Mouse (Mus musculus): ENCODE data around the gene Pard6a. TPM values are rescaled to one million over a fixed set of nuclear protein-coding genes. Genes with fewer than 3 reads are reported as not detected.
A peak's percentile ranks its signal among the peaks of the same experiment; 100 is the strongest.

Gene Pard6a
- polyA plus RNA-seq, 1 experiment from 2014 or later, result 18.0 TPM

GRCm38 (mm10) chr8:105688242-105688752 is 12.7 kb upstream of the Pard6a start:
- Histone ChIP-seq H3K27ac (ENCODE audit: low read length) (no peak overlapping the region), H3K9me3 (ENCODE audit: control insufficient read depth, low read depth, low read length) (no peaks in the 10 kb centered on the region), H3K36me3 (ENCODE audit: control insufficient read depth, insufficient read depth, low read length) (peaks cover 12% of the 10 kb centered on the region), H3K4me2 (replicated peaks; ENCODE audit: low read depth, low read length) (no peak overlapping the region), H3K9ac (replicated peaks; ENCODE audit: low read depth, low read length) (no peak overlapping the region), H3K4me3 (ENCODE audit: low read depth, low read length) (no peak overlapping the region), H3K4me1 (ENCODE audit: control insufficient read depth, insufficient read depth, low read length) (no peaks in the 10 kb centered on the region; the same call in 1 of the 2 replicates), H3K27me3 (ENCODE audit: control insufficient read depth, insufficient read depth, low read length) (no peaks in the 10 kb centered on the region)
- no peak for ATAC-seq (ENCODE audit: insufficient number of reproducible peaks, insufficient read depth, low FRiP score, low read depth)
- WGBS, result 56% methylated on average over 14 of the region's 14 CpGs

- Histone ChIP-seq H3K27ac (ENCODE audit: low read length) (no peak overlapping the region), H3K9me3 (ENCODE audit: control insufficient read depth, low read depth, low read length) (no peaks in the 10 kb centered on the region), H3K4me1 (ENCODE audit: control insufficient read depth, insufficient read depth, low read length) (peaks cover 5% of the 10 kb centered on the region), H3K36me3 (ENCODE audit: control insufficient read depth, insufficient read depth, low read length) (peaks cover under 1% of the 10 kb centered on the region; the same call in 1 of the 2 replicates), H3K27me3 (ENCODE audit: control insufficient read depth, insufficient read depth, low read length) (no peaks in the 10 kb centered on the region), H3K4me3 (ENCODE audit: low read depth, low read length) (no peak overlapping the region), H3K9ac (replicated peaks; ENCODE audit: low read depth, low read length) (no peak overlapping the region), H3K4me2 (replicated peaks; ENCODE audit: low read depth, low read length) (no peak overlapping the region)
- WGBS, result 62% methylated on average over 35 of the region's 35 CpGs
- no peak for ATAC-seq (ENCODE audit: insufficient number of reproducible peaks, insufficient read depth, low FRiP score, low read depth)
These were observed 11.5 kb upstream of the Pard6a start for GRCm38 (mm10) chr8:105689256-105689982.

GRCm38 (mm10) chr8:105689983-105690360 is 11.0 kb upstream of the Pard6a start:
- WGBS, result 89% methylated on average over 9 of the region's 9 CpGs
- Histone ChIP-seq H3K9ac (replicated peaks; ENCODE audit: low read depth, low read length) (no peak overlapping the region), H3K4me2 (replicated peaks; ENCODE audit: low read depth, low read length) (no peak overlapping the region), H3K9me3 (ENCODE audit: control insufficient read depth, low read depth, low read length) (no peaks in the 10 kb centered on the region), H3K4me3 (ENCODE audit: low read depth, low read length) (no peak overlapping the region), H3K36me3 (ENCODE audit: control insufficient read depth, insufficient read depth, low read length) (no peaks in the 10 kb centered on the region), H3K27ac (ENCODE audit: low read length) (no peak overlapping the region), H3K27me3 (ENCODE audit: control insufficient read depth, insufficient read depth, low read length) (no peaks in the 10 kb centered on the region), H3K4me1 (ENCODE audit: control insufficient read depth, insufficient read depth, low read length) (peaks cover 5% of the 10 kb centered on the region)
- ATAC-seq (ENCODE audit: insufficient number of reproducible peaks, insufficient read depth, low FRiP score, low read depth), result no peak

GRCm38 (mm10) chr8:105690978-105691377 is 10.0 kb upstream of the Pard6a start:
- 80% methylated on average over 14 of the region's 14 CpGs for WGBS

GRCm38 (mm10) chr8:105692449-105693182 is 8.3 kb upstream of the Pard6a start:
- Histone ChIP-seq H3K4me1 (ENCODE audit: control insufficient read depth, insufficient read depth, low read length) (peaks cover 5% of the 10 kb centered on the region; the same call in 1 of the 2 replicates), H3K4me2 (replicated peaks; ENCODE audit: low read depth, low read length) (no peak overlapping the region), H3K9ac (replicated peaks; ENCODE audit: low read depth, low read length) (no peak overlapping the region), H3K36me3 (ENCODE audit: control insufficient read depth, insufficient read depth, low read length) (peaks cover 9% of the 10 kb centered on the region), H3K27me3 (ENCODE audit: control insufficient read depth, insufficient read depth, low read length) (no peaks in the 10 kb centered on the region), H3K9me3 (ENCODE audit: control insufficient read depth, low read depth, low read length) (no peaks in the 10 kb centered on the region), H3K4me3 (ENCODE audit: low read depth, low read length) (no peak overlapping the region), H3K27ac (ENCODE audit: low read length) (no peak overlapping the region)
- no peak for ATAC-seq (ENCODE audit: insufficient number of reproducible peaks, insufficient read depth, low FRiP score, low read depth)
- 93% methylated on average over 11 of the region's 11 CpGs for WGBS

More at GRCm38 (mm10) chr8:105690978-105691377, 10.0 kb upstream of the Pard6a start:
- H3K27ac ChIP-seq (ENCODE audit: low read length), result no peak overlapping the region
- no peaks in the 10 kb centered on the region for H3K27me3 ChIP-seq (ENCODE audit: control insufficient read depth, insufficient read depth, low read length)
- ATAC-seq (ENCODE audit: insufficient number of reproducible peaks, insufficient read depth, low FRiP score, low read depth), result no peak
- H3K36me3 ChIP-seq (ENCODE audit: control insufficient read depth, insufficient read depth, low read length), result no peaks in the 10 kb centered on the region
- no peak overlapping the region for H3K4me3 ChIP-seq (ENCODE audit: low read depth, low read length)
- no peak overlapping the region for H3K9ac ChIP-seq (replicated peaks; ENCODE audit: low read depth, low read length)
- H3K9me3 ChIP-seq (ENCODE audit: control insufficient read depth, low read depth, low read length), result no peaks in the 10 kb centered on the region
- H3K4me1 ChIP-seq (ENCODE audit: control insufficient read depth, insufficient read depth, low read length), result peaks cover 5% of the 10 kb centered on the region; the same call in 1 of the 2 replicates
- H3K4me2 ChIP-seq (replicated peaks; ENCODE audit: low read depth, low read length), result no peak overlapping the region

- Histone ChIP-seq H3K27me3 (ENCODE audit: control insufficient read depth, insufficient read depth, low read length) (no peaks in the 10 kb centered on the region), H3K4me2 (replicated peaks; ENCODE audit: low read depth, low read length) (peak overlapping the region; percentile 65), H3K36me3 (ENCODE audit: control insufficient read depth, insufficient read depth, low read length) (peaks cover 19% of the 10 kb centered on the region), H3K9me3 (ENCODE audit: control insufficient read depth, low read depth, low read length) (no peaks in the 10 kb centered on the region), H3K4me3 (ENCODE audit: low read depth, low read length) (peak overlapping the region; percentile 32), H3K27ac (ENCODE audit: low read length) (no peak overlapping the region), H3K9ac (replicated peaks; ENCODE audit: low read depth, low read length) (peak overlapping the region; percentile 4; the same call in 1 of the 2 replicates), H3K4me1 (ENCODE audit: control insufficient read depth, insufficient read depth, low read length) (peaks cover 5% of the 10 kb centered on the region; the same call in 1 of the 2 replicates)
- ATAC-seq (ENCODE audit: insufficient number of reproducible peaks, insufficient read depth, low FRiP score, low read depth), result peak; percentile 39; the same call in 1 of the 2 replicates
- 4% methylated on average over 30 of the region's 30 CpGs for WGBS
These were observed 7.3 kb upstream of the Pard6a start for GRCm38 (mm10) chr8:105693648-105694047.

- H3K9ac ChIP-seq (replicated peaks; ENCODE audit: low read depth, low read length), result peak overlapping the region; percentile 4; the same call in 1 of the 2 replicates
- peak overlapping the region; percentile 32 for H3K4me3 ChIP-seq (ENCODE audit: low read depth, low read length)
- no peaks in the 10 kb centered on the region for H3K9me3 ChIP-seq (ENCODE audit: control insufficient read depth, low read depth, low read length)
- no peak overlapping the region for H3K27ac ChIP-seq (ENCODE audit: low read length)
- no peaks in the 10 kb centered on the region for H3K27me3 ChIP-seq (ENCODE audit: control insufficient read depth, insufficient read depth, low read length)
- 10% methylated on average over 39 of the region's 40 CpGs for WGBS
- H3K4me2 ChIP-seq (replicated peaks; ENCODE audit: low read depth, low read length), result peak overlapping the region; percentile 65
- H3K36me3 ChIP-seq (ENCODE audit: control insufficient read depth, insufficient read depth, low read length), result peaks cover 21% of the 10 kb centered on the region
- H3K4me1 ChIP-seq (ENCODE audit: control insufficient read depth, insufficient read depth, low read length), result peaks cover 5% of the 10 kb centered on the region; the same call in 1 of the 2 replicates
- 0 out of 2 replicates have a peak, but pooled peaks have one; percentile 3 for ATAC-seq (ENCODE audit: insufficient number of reproducible peaks, insufficient read depth, low FRiP score, low read depth)
These were observed 6.7 kb upstream of the Pard6a start for GRCm38 (mm10) chr8:105694051-105694799.

Data from stomach, embryonic 14.5 days (tissue).